Mouse (Mus musculus): Measurements from ENCODE around the gene Myo1g. TPM values are rescaled to one million over a fixed set of nuclear protein-coding genes. Genes with fewer than 3 reads are reported as not detected.

Myo1g gene
- polyA plus RNA-seq, 1 experiment from 2014 or later = 1.0 TPM

DNA sequence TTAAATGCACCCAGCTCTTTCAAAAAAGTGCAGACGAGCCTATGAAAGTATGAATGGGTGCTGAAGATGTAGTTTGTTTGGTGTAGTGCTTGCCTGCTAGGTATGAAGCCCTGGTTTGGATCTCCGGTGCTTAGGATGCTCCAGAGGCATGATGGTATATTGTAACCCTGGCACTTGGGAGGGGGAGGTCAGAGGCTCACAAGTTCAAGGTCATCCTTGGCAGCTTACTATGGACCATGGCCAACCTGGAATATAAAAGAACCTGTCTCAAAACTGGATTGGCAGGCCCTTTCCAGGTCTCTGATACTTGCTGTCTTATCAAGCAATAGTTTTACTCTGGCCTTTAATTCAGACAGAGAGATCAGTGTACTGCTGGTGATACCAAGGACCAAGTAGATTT is 29.0 kb upstream of the Myo1g start:
- no peak overlapping the region for H3K27ac ChIP-seq
- DNase-seq (ENCODE audit: extremely low spot score, low spot score) = no peak
- H3K36me3 ChIP-seq (replicated peaks) = peaks cover 56% of the 10 kb centered on the region
- no peaks in the 10 kb centered on the region for H3K9me3 ChIP-seq
- no peaks in the 10 kb centered on the region for H3K27me3 ChIP-seq (ENCODE audit: poor library complexity, severe bottlenecking)
- no peak overlapping the region for H3K4me3 ChIP-seq
- 96% methylated on average over 2 of the region's 2 CpGs for WGBS
- peaks cover 28% of the 10 kb centered on the region for H3K4me1 ChIP-seq

DNA sequence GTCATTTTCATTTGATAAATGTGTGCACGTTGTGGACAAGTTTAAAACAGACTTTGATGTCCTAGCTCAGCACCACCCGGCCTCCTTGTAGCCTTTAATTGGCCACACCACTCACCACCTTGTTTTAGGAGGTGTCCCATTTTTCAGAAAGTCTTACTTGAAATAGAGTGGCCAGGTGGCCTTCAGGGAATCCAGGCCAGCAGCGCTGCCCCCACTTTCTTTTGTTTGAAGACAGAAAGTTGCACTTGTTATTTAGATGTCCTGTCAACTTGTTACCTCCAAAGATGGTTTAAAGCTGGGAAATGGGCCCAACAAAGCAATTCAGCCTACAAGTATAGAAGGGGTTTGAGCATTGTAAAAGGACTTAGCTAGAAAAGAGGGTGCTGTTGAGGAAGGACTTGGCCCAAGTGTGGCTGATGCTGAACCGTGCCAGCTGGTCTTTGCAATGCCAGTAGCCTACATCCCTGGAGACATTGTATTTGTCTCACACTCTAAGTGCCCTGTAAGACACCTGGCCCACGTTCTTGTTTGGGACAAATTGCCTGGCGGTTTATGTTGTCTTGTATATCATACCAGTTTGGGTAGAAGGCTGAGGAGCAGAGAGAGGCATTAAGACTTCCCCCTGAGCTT is 27.0 kb upstream of the Myo1g start:
- DNase-seq (ENCODE audit: extremely low spot score, low spot score) = no peak
- peak overlapping the region; percentile 80 for H3K4me3 ChIP-seq
- H3K36me3 ChIP-seq (replicated peaks) = peaks cover 41% of the 10 kb centered on the region
- H3K9me3 ChIP-seq = no peaks in the 10 kb centered on the region
- peak overlapping the region; percentile 99 for H3K27ac ChIP-seq
- H3K27me3 ChIP-seq (ENCODE audit: poor library complexity, severe bottlenecking) = no peaks in the 10 kb centered on the region
- 51% methylated on average over 6 of the region's 6 CpGs for WGBS
- peaks cover 19% of the 10 kb centered on the region for H3K4me1 ChIP-seq

DNA sequence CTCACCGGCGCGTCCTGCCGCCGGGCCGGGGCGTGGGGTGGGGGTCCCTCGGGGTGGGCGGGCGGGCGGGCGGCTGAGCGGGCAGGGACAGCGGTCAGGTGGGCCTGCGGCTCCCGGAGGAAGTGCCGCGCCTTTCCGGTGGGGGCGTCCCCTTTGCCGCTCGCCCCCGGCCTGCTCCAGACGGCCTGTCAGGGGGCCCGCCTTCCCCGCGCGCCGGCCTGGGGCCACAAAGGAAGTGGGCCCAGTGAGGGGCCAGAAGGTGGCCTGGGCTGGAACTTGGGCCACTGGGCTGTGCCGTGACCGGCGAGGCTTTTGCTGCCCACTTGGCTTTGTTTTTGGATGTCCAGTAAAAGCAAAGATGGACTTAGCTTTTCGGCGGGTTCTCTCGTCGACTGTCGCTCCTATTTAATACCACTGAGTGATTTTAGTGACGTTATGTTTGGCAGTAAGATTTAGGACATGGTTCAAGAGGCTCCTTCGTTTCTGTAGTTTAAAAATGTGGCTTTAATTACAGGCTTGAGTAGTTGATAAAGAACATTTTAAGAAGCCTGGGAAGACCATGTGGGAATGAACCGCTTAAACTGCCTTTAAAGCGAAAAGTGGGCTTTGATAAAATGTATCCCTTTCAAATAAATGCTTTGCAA is 26.4 kb upstream of the Myo1g start:
- Histone ChIP-seq H3K36me3 (replicated peaks) (peaks cover 34% of the 10 kb centered on the region), H3K9me3 (no peaks in the 10 kb centered on the region)

GRCm38 (mm10) chr11:6546205-6547013 is 25.6 kb upstream of the Myo1g start, which contains the start of gene Ccm2:
Gene Ccm2, plus strand, starts transcription at chr11:6546887.
- Histone ChIP-seq H3K9me3 (no peaks in the 10 kb centered on the region), H3K4me1 (peaks cover 19% of the 10 kb centered on the region), H3K36me3 (replicated peaks) (peaks cover 27% of the 10 kb centered on the region), H3K27me3 (ENCODE audit: poor library complexity, severe bottlenecking) (no peaks in the 10 kb centered on the region), H3K4me3 (peak within 1 kb of the TSS; percentile 80), H3K27ac (peak within 1 kb of the TSS; percentile 99)
- 2% methylated on average over 51 of the region's 57 CpGs for WGBS
- peak; percentile 99 for DNase-seq (ENCODE audit: extremely low spot score, low spot score)

More for the DNA sequence above, 26.4 kb upstream of the Myo1g start:
- under 1% methylated on average over 29 of the region's 41 CpGs for whole genome bisulfite sequencing
- peak overlapping the region; percentile 99 for H3K27ac ChIP-seq
- H3K27me3 ChIP-seq (ENCODE audit: poor library complexity, severe bottlenecking) = no peaks in the 10 kb centered on the region
- peaks cover 19% of the 10 kb centered on the region for H3K4me1 ChIP-seq
- peak; percentile 69 for DNase-seq (ENCODE audit: extremely low spot score, low spot score)
- peak overlapping the region; percentile 80 for H3K4me3 ChIP-seq

DNA sequence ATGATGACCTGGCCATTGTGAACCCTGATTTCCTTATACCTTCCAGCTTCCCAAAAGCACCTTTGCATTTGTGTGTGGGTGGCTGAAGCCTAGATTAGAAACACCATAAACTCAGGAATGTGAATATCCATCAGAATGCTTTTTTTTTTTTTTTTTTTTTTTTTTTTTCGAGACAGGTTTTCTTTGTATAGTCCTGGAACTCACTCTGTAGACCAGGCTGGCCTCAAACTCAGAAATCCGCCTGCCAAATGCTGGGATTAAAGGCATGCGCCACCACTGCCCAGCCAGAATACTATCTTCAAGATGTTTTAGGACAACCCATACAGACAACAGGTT is 25.1 kb upstream of the Myo1g start:
- DNase-seq (ENCODE audit: extremely low spot score, low spot score) = no peak
- Histone ChIP-seq H3K36me3 (replicated peaks) (peaks cover 21% of the 10 kb centered on the region), H3K27me3 (ENCODE audit: poor library complexity, severe bottlenecking) (no peaks in the 10 kb centered on the region), H3K9me3 (no peaks in the 10 kb centered on the region), H3K4me1 (peaks cover 19% of the 10 kb centered on the region), H3K4me3 (peak overlapping the region; percentile 80), H3K27ac (peak overlapping the region; percentile 99)
- 27% methylated on average over 3 of the region's 3 CpGs for WGBS

GRCm38 (mm10) chr11:6545186-6545856 is 24.6 kb upstream of the Myo1g start:
- WGBS = 94% methylated on average over 4 of the region's 4 CpGs
- no peaks in the 10 kb centered on the region for H3K27me3 ChIP-seq (ENCODE audit: poor library complexity, severe bottlenecking)
- peak overlapping the region; percentile 99 for H3K27ac ChIP-seq
- no peaks in the 10 kb centered on the region for H3K9me3 ChIP-seq
- DNase-seq (ENCODE audit: extremely low spot score, low spot score) = no peak
- H3K4me3 ChIP-seq = peak overlapping the region; percentile 80; the same call in 1 of the 2 replicates
- peaks cover 19% of the 10 kb centered on the region for H3K4me1 ChIP-seq
- peaks cover 16% of the 10 kb centered on the region for H3K36me3 ChIP-seq (replicated peaks)

DNA sequence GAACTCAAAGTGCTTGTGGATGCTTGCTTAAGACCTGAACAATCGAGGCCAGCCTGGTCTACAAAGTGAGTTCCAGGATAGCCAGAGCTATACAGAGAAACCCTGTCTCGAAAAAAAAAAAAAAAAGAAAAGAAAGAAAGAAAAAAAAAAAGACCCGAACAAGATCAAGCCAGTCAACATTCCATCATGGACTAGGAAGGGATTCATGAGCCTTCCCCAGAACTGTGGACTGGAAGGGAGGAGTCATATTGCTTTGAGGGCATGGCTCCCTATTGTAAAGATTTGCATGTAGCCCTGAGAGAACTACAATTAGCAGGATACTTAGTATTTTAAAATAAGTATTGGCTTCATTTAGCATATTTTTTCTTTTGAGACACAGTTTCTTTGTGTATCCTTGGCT is 23.9 kb upstream of the Myo1g start:
- H3K4me1 ChIP-seq = peaks cover 19% of the 10 kb centered on the region
- no peak overlapping the region for H3K27ac ChIP-seq
- H3K27me3 ChIP-seq (ENCODE audit: poor library complexity, severe bottlenecking) = no peaks in the 10 kb centered on the region
- no peak for DNase-seq (ENCODE audit: extremely low spot score, low spot score)
- 87% methylated on average over 3 of the region's 3 CpGs for WGBS
- peaks cover 9% of the 10 kb centered on the region for H3K36me3 ChIP-seq (replicated peaks)
- no peaks in the 10 kb centered on the region for H3K9me3 ChIP-seq
- H3K4me3 ChIP-seq = no peak overlapping the region

DNA sequence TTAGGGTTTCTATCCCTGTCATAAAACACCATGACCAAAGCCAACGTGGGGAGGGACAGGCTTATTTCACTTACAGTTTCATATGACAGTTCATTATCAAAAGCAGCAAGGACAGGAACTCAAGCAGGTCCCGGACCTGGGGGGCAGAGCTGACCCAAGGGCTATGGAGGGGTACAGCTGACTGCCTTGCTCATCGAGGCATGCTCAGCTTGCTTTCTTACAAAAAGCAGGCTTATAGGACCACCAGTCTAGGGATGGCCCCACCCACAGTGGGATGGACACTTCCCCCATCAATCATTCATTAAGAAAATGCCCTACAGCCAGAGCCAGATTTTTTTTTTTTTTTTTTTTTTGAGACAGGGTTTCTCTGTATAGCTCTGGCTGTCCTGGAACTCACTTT is 10.0 kb upstream of the Myo1g start:
- H3K36me3 ChIP-seq (replicated peaks) = peaks cover 19% of the 10 kb centered on the region
- 87% methylated on average over 3 of the region's 3 CpGs for WGBS
- H3K27ac ChIP-seq = no peak overlapping the region
- H3K4me1 ChIP-seq = peaks cover 24% of the 10 kb centered on the region
- H3K9me3 ChIP-seq = no peaks in the 10 kb centered on the region
- H3K27me3 ChIP-seq (ENCODE audit: poor library complexity, severe bottlenecking) = no peaks in the 10 kb centered on the region
- H3K4me3 ChIP-seq = no peak overlapping the region
- DNase-seq (ENCODE audit: extremely low spot score, low spot score) = no peak

- no peaks in the 10 kb centered on the region for H3K9me3 ChIP-seq
- H3K4me1 ChIP-seq = peaks cover 32% of the 10 kb centered on the region
- 91% methylated on average over 8 of the region's 8 CpGs for WGBS
- H3K4me3 ChIP-seq = no peak overlapping the region
- no peak overlapping the region for H3K27ac ChIP-seq
- DNase-seq (ENCODE audit: extremely low spot score, low spot score) = no peak
- H3K27me3 ChIP-seq (ENCODE audit: poor library complexity, severe bottlenecking) = no peaks in the 10 kb centered on the region
- H3K36me3 ChIP-seq (replicated peaks) = peaks cover 27% of the 10 kb centered on the region
Measured at GRCm38 (mm10) chr11:6529961-6530360, 9.2 kb upstream of the Myo1g start.

DNA sequence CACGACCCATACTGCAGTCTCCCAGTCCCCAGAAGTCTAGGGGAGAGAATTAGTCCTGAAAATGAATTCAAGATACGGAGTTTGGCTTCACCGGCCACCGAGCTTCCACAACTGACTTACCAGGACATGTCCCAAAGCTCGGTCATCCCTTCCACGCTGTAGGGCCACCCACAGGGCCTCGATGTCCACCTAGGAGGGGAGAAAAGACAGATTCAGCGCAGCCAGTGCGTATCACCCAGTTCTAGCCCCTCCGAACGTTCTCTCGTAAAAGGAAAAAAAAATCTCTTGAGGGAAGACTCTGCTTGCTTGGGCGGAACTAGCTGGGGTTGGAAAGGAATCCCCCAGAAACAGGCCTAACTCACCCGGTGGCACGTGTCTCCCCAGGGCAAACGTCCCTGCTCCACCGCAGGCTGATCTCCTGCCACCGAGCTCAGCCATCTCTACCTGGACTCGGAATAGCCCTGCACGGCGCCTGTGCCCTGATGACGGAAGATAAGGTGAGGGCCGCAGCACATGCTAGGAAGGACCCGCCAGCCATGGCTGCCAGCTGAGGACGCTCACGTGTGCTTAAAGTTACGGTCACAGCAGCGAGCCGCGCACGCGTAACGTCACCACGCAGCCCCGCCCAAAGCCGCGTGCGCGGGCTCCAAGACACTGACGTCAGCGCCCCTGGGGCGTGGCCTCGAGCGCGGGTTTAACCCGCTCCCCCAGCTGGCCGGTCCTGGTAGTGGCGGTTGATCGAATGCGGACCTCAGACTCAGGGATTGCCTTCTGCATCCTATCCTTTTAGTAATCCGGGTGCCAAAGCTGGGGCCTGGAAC is 7.6 kb upstream of the Myo1g start:
- WGBS = under 1% methylated on average over 51 of the region's 51 CpGs
- H3K4me3 ChIP-seq = peak overlapping the region; percentile 73
- H3K4me1 ChIP-seq = peaks cover 33% of the 10 kb centered on the region
- H3K9me3 ChIP-seq = no peaks in the 10 kb centered on the region
- H3K27ac ChIP-seq = peak overlapping the region; percentile 93
- H3K27me3 ChIP-seq (ENCODE audit: poor library complexity, severe bottlenecking) = no peaks in the 10 kb centered on the region
- DNase-seq (ENCODE audit: extremely low spot score, low spot score) = peak; percentile 97
- H3K36me3 ChIP-seq (replicated peaks) = peaks cover 43% of the 10 kb centered on the region

- H3K27me3 ChIP-seq (ENCODE audit: poor library complexity, severe bottlenecking) = no peaks in the 10 kb centered on the region
- 25% methylated on average over 10 of the region's 10 CpGs for WGBS
- peaks cover 46% of the 10 kb centered on the region for H3K36me3 ChIP-seq (replicated peaks)
- no peak for DNase-seq (ENCODE audit: extremely low spot score, low spot score)
- H3K9me3 ChIP-seq = no peaks in the 10 kb centered on the region
- H3K27ac ChIP-seq = peak overlapping the region; percentile 93
- H3K4me1 ChIP-seq = peaks cover 33% of the 10 kb centered on the region
- peak overlapping the region; percentile 73 for H3K4me3 ChIP-seq
Measured at GRCm38 (mm10) chr11:6527256-6528185, 6.8 kb upstream of the Myo1g start.

All from forebrain, embryonic 10.5 days (tissue).